Mouse (Mus musculus) lung, embryonic 14.5 days (tissue): ENCODE results near the gene Dgki. TPM values are rescaled to one million over a fixed set of nuclear protein-coding genes. Genes with fewer than 3 reads are reported as not detected.

Experiments used
- ATAC-seq: fragments of 200-750 bp; cut with Nextera tagmentation; 2 replicates; pipeline ENCODE4 v1.8.0; 2017; ENCODE audit warnings: mild to moderate bottlenecking, moderate TSS enrichment, moderate library complexity; ENCODE audit not compliant: insufficient read depth
- DNase-seq: peaks from one replicate; pipeline ENCODE4 v3.0.0-alpha.2; 2015
- H3K27ac ChIP-seq: fragments of 300-500 bp; sonication (generic); 2 replicates; pipeline ENCODE4 v1.5.1; 2014; ENCODE audit warnings: low read depth, mild to moderate bottlenecking, moderate library complexity
- H3K27me3 ChIP-seq: fragments of 300-500 bp; sonication (generic); 2 replicates; pipeline ENCODE4 v1.6.1; 2014; ENCODE audit warnings: low read length, control low read depth; ENCODE audit not compliant: insufficient read depth
- H3K36me3 ChIP-seq: fragments of 300-500 bp; sonication (generic); 2 replicates; pipeline ENCODE4 v1.6.1; 2014; ENCODE audit warnings: control low read depth; ENCODE audit not compliant: insufficient read depth
- H3K4me1 ChIP-seq: fragments of 300-500 bp; sonication (generic); 2 replicates; pipeline ENCODE4 v1.6.1; 2014; ENCODE audit warnings: antibody characterized with exemption, control low read depth; ENCODE audit not compliant: insufficient read depth
- H3K4me2 ChIP-seq: fragments of 300-500 bp; sonication (generic); 2 replicates; pipeline ENCODE4 v1.6.1; 2014; ENCODE audit warnings: mild to moderate bottlenecking
- H3K4me3 ChIP-seq: fragments of 300-500 bp; sonication (generic); 2 replicates; pipeline ENCODE4 v1.5.1; 2014; ENCODE audit warnings: low read depth, low read length
- H3K9ac ChIP-seq: fragments of 300-500 bp; sonication (generic); 2 replicates; pipeline ENCODE4 v1.6.1; 2014
- H3K9me3 ChIP-seq: fragments of 300-500 bp; sonication (generic); 2 replicates; pipeline ENCODE4 v1.6.1; 2016; ENCODE audit warnings: low read depth, low read length, control low read depth
- CTCF ChIP-seq: IDR thresholded peaks from 2 replicates; pipeline ENCODE4 v1.5.1; 2016; ENCODE audit warnings: antibody characterized with exemption, low read depth
- WGBS: fragments of 180-500 bp; shearing (Covaris S2); extraction: QIAGEN DNeasy Blood & Tissue Kit; methylation state at CpG from one replicate; pipeline ENCODE4 v1.1.7; 2014; 5-methylcytosine and 5-hydroxymethylcytosine counted together
- polyA plus RNA-seq: library from polyadenylated mRNA; unstranded; fragments of >200 nt; fragmentation: Nextera tagmentation; extraction: Ambion mirVana; gene quantifications from 2 replicates; pipeline ENCODE4 v1.2.1, GENCODE M21; 2014

The Dgki gene
- polyA plus RNA-seq, 1 experiment from 2014 or later = 0.46 TPM

DNA sequence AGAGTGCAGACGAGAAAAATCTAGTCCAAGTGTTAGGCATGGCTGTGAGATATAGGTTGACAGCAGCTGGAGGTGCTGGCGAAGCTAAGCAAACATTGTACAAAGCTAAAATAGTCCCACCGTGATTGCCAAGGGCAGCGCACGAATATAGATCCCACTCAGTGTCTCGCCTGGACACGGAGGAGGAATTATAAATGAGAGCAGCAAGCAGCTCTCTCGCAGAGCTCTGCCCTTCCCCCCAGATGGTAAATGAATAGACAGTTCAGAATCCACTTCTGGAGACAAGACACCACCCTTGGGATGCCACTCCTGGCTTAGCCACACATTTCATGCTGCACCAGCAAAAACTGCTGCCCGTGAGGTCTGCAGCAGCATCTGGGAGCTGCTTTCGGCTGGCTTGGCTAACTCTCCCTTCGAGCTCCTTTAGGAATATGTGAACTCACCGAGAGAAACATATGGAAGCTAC, 203.1 kb downstream of the Dgki start:
- DNase-seq (peak; percentile 50), ATAC-seq (peak; percentile 62; the same call in 1 of the 2 replicates)
- 13% methylated on average over 12 of the region's 12 CpGs for WGBS
- H3K4me2 ChIP-seq = peak overlapping the region; percentile 55
- no peaks in the 10 kb centered on the region for H3K27me3 ChIP-seq
- no peak for TF ChIP-seq CTCF
- peak overlapping the region; percentile 63 for H3K27ac ChIP-seq
- H3K36me3 ChIP-seq = no peaks in the 10 kb centered on the region
- H3K9ac ChIP-seq = 0 out of 2 replicates have a peak overlapping the region, but pooled peaks have one; percentile 9
- H3K4me3 ChIP-seq = peak overlapping the region; percentile 10; the same call in 1 of the 2 replicates
- no peaks in the 10 kb centered on the region for H3K9me3 ChIP-seq
- H3K4me1 ChIP-seq = 0 out of 2 replicates have a peak, but pooled peaks cover 4% of the 10 kb centered on the region

DNA sequence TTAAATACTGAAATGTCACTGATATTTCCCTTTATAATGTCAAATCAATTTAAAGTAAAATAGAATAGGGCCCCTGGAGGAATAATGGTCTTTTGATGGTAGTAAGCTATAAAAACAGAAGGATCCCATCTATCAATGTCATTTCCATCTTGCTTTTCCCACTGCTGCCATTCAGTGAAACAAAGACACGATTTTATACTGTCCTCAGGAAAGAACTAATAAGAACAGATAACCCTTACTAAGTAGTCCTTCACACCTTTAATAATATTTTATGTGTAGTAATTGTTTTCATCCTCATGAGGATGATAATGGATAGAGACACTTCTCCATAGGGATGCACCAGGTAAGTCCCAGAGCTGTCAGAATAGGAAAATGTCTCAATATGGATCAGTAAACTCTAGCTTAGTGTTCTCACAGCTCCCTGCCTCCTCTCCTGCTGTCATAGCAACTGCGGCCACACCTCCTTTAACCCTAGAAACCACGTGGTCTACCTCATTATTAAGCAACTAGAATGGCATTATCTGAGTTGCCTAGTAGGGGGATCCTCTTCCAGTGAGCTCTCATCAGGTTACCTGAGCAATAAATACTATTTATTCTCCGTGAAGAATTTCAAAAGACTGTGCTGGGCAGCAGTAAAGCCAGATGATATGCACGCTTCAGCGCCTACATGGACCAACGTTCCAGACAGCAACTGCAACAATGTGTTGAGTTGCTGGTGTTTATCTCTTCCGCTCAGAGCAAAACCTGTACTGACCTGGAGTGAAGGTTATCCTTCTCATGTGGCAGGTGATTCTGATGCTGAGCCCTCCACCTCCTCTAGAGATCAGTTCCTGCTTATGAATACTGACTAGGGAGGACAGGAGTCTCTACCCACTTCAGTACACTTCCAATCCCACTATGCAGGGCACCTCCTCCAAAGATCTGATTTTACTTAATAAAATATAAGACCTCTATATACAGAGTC, 210.6 kb downstream of the Dgki start:
- no peak for TF ChIP-seq CTCF
- ATAC-seq (no peak), DNase-seq (no peak)
- H3K27me3 ChIP-seq = no peaks in the 10 kb centered on the region
- no peak overlapping the region for H3K4me2 ChIP-seq
- no peaks in the 10 kb centered on the region for H3K9me3 ChIP-seq
- WGBS = 53% methylated on average over 8 of the region's 8 CpGs
- H3K27ac ChIP-seq = no peak overlapping the region
- no peaks in the 10 kb centered on the region for H3K36me3 ChIP-seq
- no peak overlapping the region for H3K4me3 ChIP-seq
- H3K9ac ChIP-seq = no peak overlapping the region
- H3K4me1 ChIP-seq = no peaks in the 10 kb centered on the region

GRCm38 (mm10) chr6:37082990-37083389, 217.0 kb downstream of the Dgki start:
- ATAC-seq = no peak

GRCm38 (mm10) chr6:37072401-37073016, 227.5 kb downstream of the Dgki start:
- Histone ChIP-seq H3K27ac (peak overlapping the region; percentile 2; the same call in 1 of the 2 replicates), H3K9me3 (no peaks in the 10 kb centered on the region), H3K27me3 (no peaks in the 10 kb centered on the region), H3K4me1 (peaks cover 10% of the 10 kb centered on the region; the same call in 1 of the 2 replicates), H3K9ac (no peak overlapping the region), H3K4me3 (no peak overlapping the region), H3K4me2 (no peak overlapping the region), H3K36me3 (no peaks in the 10 kb centered on the region)
- peak; percentile 84 for ATAC-seq
- no peak for TF ChIP-seq CTCF
- WGBS = 35% methylated on average over 9 of the region's 9 CpGs
- peak; percentile 75 for DNase-seq

More at GRCm38 (mm10) chr6:37082990-37083389, 217.0 kb downstream of the Dgki start:
- Histone ChIP-seq H3K27me3 (no peaks in the 10 kb centered on the region), H3K4me3 (no peak overlapping the region), H3K4me1 (no peaks in the 10 kb centered on the region), H3K36me3 (no peaks in the 10 kb centered on the region), H3K27ac (no peak overlapping the region), H3K4me2 (no peak overlapping the region), H3K9me3 (no peaks in the 10 kb centered on the region), H3K9ac (no peak overlapping the region)
- whole genome bisulfite sequencing = 79% methylated on average over 3 of the region's 3 CpGs
- DNase-seq = no peak
- no peak for TF ChIP-seq CTCF

- no peak for ATAC-seq
- WGBS = 50% methylated on average over 14 of the region's 14 CpGs
- TF ChIP-seq CTCF = no peak
- no peak overlapping the region for H3K27ac ChIP-seq
- H3K4me3 ChIP-seq = no peak overlapping the region
- no peak overlapping the region for H3K9ac ChIP-seq
- no peak overlapping the region for H3K4me2 ChIP-seq
- H3K4me1 ChIP-seq = peaks cover 10% of the 10 kb centered on the region; the same call in 1 of the 2 replicates
- H3K36me3 ChIP-seq = no peaks in the 10 kb centered on the region
- peak; percentile 13 for DNase-seq
- H3K9me3 ChIP-seq = no peaks in the 10 kb centered on the region
- no peaks in the 10 kb centered on the region for H3K27me3 ChIP-seq
Measured at GRCm38 (mm10) chr6:37069836-37070600, 230.0 kb downstream of the Dgki start.

- Histone ChIP-seq H3K4me1 (peaks cover 10% of the 10 kb centered on the region; the same call in 1 of the 2 replicates), H3K9ac (no peak overlapping the region), H3K4me2 (no peak overlapping the region), H3K27me3 (no peaks in the 10 kb centered on the region), H3K4me3 (no peak overlapping the region), H3K27ac (no peak overlapping the region), H3K36me3 (no peaks in the 10 kb centered on the region), H3K9me3 (no peaks in the 10 kb centered on the region)
- WGBS = 78% methylated on average over 6 of the region's 6 CpGs
- ATAC-seq (no peak), DNase-seq (peak; percentile 53)
- no peak for TF ChIP-seq CTCF
Measured at GRCm38 (mm10) chr6:37068737-37069136, 231.2 kb downstream of the Dgki start.
